Mouse (Mus musculus): ENCODE results near the gene Cdh4. TPM values are rescaled to one million over a fixed set of nuclear protein-coding genes. Genes with fewer than 3 reads are reported as not detected.

Cdh4 gene
- polyA plus RNA-seq, 1 experiment = 0.11 TPM

GRCm38 (mm10) chr2:179649370-179649769 is 207.1 kb downstream of the Cdh4 start:
- 54% methylated on average over 4 of the region's 4 CpGs for WGBS
- DNase-seq (ENCODE audit: low read depth, low spot score) = no peak

- no peak for DNase-seq (ENCODE audit: low read depth, low spot score)
- WGBS = 83% methylated on average over 9 of the region's 9 CpGs
These were observed 207.9 kb downstream of the Cdh4 start for GRCm38 (mm10) chr2:179650168-179650567.

- no peak for DNase-seq (ENCODE audit: low read depth, low spot score)
- WGBS = 72% methylated on average over 3 of the region's 3 CpGs
These were observed 213.3 kb downstream of the Cdh4 start for GRCm38 (mm10) chr2:179655506-179655905.

GRCm38 (mm10) chr2:179659254-179659653 is 217.0 kb downstream of the Cdh4 start:
- 94% methylated on average over 1 of the region's 1 CpGs for WGBS
- no peak for DNase-seq (ENCODE audit: low read depth, low spot score)

- no peak for DNase-seq (ENCODE audit: low read depth, low spot score)
- 3% methylated on average over 20 of the region's 20 CpGs for WGBS
These were observed 219.9 kb downstream of the Cdh4 start for GRCm38 (mm10) chr2:179661998-179662714.

- WGBS = 9% methylated on average over 9 of the region's 9 CpGs
- no peak for DNase-seq (ENCODE audit: low read depth, low spot score)
These were observed 220.5 kb downstream of the Cdh4 start for GRCm38 (mm10) chr2:179662739-179663138.

GRCm38 (mm10) chr2:179663652-179664051 is 221.4 kb downstream of the Cdh4 start:
- no peak for DNase-seq (ENCODE audit: low read depth, low spot score)
- 50% methylated on average over 9 of the region's 9 CpGs for WGBS

- DNase-seq (ENCODE audit: low read depth, low spot score) = no peak
- WGBS = 87% methylated on average over 13 of the region's 13 CpGs
These were observed 222.0 kb downstream of the Cdh4 start for GRCm38 (mm10) chr2:179664171-179664608.

GRCm38 (mm10) chr2:179670689-179671088 is 228.5 kb downstream of the Cdh4 start:
- no peak for DNase-seq (ENCODE audit: low read depth, low spot score)
- 64% methylated on average over 10 of the region's 10 CpGs for WGBS

- WGBS = 64% methylated on average over 5 of the region's 5 CpGs
- no peak for DNase-seq (ENCODE audit: low read depth, low spot score)
These were observed 237.6 kb downstream of the Cdh4 start for GRCm38 (mm10) chr2:179679866-179680265.

- WGBS = 88% methylated on average over 1 of the region's 1 CpGs
- DNase-seq (ENCODE audit: low read depth, low spot score) = no peak
These were observed 239.2 kb downstream of the Cdh4 start for GRCm38 (mm10) chr2:179681386-179681785.

- DNase-seq (ENCODE audit: low read depth, low spot score) = no peak
- WGBS = 17% methylated on average over 12 of the region's 12 CpGs
These were observed 245.0 kb downstream of the Cdh4 start for GRCm38 (mm10) chr2:179687243-179687681.

GRCm38 (mm10) chr2:179688976-179689375 is 246.7 kb downstream of the Cdh4 start:
- no peak for DNase-seq (ENCODE audit: low read depth, low spot score)
- WGBS = 71% methylated on average over 5 of the region's 5 CpGs

- DNase-seq (ENCODE audit: low read depth, low spot score) = no peak
- WGBS = 66% methylated on average over 3 of the region's 3 CpGs
These were observed 247.5 kb downstream of the Cdh4 start for GRCm38 (mm10) chr2:179689761-179690160.

GRCm38 (mm10) chr2:179690571-179690970 is 248.3 kb downstream of the Cdh4 start:
- no peak for DNase-seq (ENCODE audit: low read depth, low spot score)
- 48% methylated on average over 7 of the region's 7 CpGs for WGBS

GRCm38 (mm10) chr2:179694936-179695335 is 252.7 kb downstream of the Cdh4 start:
- WGBS = 66% methylated on average over 9 of the region's 9 CpGs
- no peak for DNase-seq (ENCODE audit: low read depth, low spot score)

- 69% methylated on average over 8 of the region's 8 CpGs for WGBS
- DNase-seq (ENCODE audit: low read depth, low spot score) = no peak
These were observed 255.4 kb downstream of the Cdh4 start for GRCm38 (mm10) chr2:179697601-179698000.

- 49% methylated on average over 12 of the region's 12 CpGs for WGBS
- no peak for DNase-seq (ENCODE audit: low read depth, low spot score)
These were observed 256.2 kb downstream of the Cdh4 start for GRCm38 (mm10) chr2:179698196-179698985.

GRCm38 (mm10) chr2:179705043-179705442 is 262.8 kb downstream of the Cdh4 start:
- 83% methylated on average over 11 of the region's 11 CpGs for WGBS
- DNase-seq (ENCODE audit: low read depth, low spot score) = no peak

- no peak for DNase-seq (ENCODE audit: low read depth, low spot score)
- WGBS = 80% methylated on average over 7 of the region's 7 CpGs
These were observed 263.2 kb downstream of the Cdh4 start for GRCm38 (mm10) chr2:179705461-179705860.

GRCm38 (mm10) chr2:179706616-179707015 is 264.4 kb downstream of the Cdh4 start:
- DNase-seq (ENCODE audit: low read depth, low spot score) = no peak
- 94% methylated on average over 3 of the region's 3 CpGs for WGBS

Data from large intestine, adult 2 months (tissue).